Mouse (Mus musculus): ENCODE results near the gene Gpsm3. TPM values are rescaled to one million over a fixed set of nuclear protein-coding genes. Genes with fewer than 3 reads are reported as not detected.

Gene Gpsm3
- polyA plus RNA-seq, 1 experiment from 2014 or later: 9.3 TPM

DNA sequence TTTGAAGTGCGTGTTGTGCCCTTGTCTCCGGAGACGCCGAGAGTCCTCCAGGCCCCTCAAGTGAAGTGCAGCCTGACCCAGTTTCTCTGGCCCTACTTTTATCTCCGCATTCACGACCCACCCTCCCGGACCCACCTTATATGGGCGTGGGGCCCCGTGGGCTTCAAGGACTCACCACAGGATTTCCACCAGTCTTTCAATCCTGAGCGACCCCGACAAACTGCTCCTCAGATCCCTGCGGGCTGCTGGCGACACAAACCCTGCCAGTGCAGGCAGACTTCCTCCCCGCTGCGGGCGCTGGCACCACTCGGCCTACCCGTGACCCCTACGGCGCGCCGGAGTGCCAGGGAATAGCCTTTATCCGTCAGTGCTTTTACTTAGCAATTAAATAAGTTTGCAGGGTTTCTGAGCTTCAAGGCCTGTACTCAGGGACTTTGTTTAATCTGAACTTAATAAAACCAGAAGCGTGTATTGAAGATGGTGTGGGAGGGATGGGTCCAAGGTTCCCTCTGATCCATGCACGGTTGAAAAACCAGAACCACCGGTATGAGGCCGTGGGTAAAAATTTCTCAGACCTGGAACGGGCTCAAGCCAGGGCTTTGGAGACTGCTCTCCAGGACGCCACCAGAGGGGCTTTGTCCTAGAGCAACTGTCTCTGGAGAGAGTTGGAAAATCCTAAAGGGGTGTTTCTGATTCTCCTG lies 38.5 kb downstream of the Gpsm3 start, which contains the start of gene Ppt2:
Ppt2 (minus strand) TSS at position 568 of the 701 bp plus-strand sequence.
- H3K9ac ChIP-seq (ENCODE audit: low read length): peak within 1 kb of the TSS; percentile 91
- peak within 1 kb of the TSS; percentile 87 for H3K4me3 ChIP-seq (replicated peaks; ENCODE audit: low read length)
- ATAC-seq (ENCODE audit: insufficient read depth, low FRiP score): peak; percentile 12
- WGBS: 4% methylated on average over 29 of the region's 29 CpGs
- no peaks in the 10 kb centered on the region for H3K36me3 ChIP-seq (ENCODE audit: control insufficient read depth, insufficient read depth, low read length)
- H3K4me2 ChIP-seq (ENCODE audit: low read depth, low read length): peak within 1 kb of the TSS; percentile 70
- peaks cover 21% of the 10 kb centered on the region for H3K27me3 ChIP-seq (ENCODE audit: control insufficient read depth, insufficient read depth, low read length)
- H3K9me3 ChIP-seq (replicated peaks; ENCODE audit: control insufficient read depth, low read length): no peaks in the 10 kb centered on the region
- peak within 1 kb of the TSS; percentile 99 for H3K27ac ChIP-seq (ENCODE audit: low read length)
- peaks cover 46% of the 10 kb centered on the region for H3K4me1 ChIP-seq (ENCODE audit: control insufficient read depth, insufficient read depth, low read length)

DNA sequence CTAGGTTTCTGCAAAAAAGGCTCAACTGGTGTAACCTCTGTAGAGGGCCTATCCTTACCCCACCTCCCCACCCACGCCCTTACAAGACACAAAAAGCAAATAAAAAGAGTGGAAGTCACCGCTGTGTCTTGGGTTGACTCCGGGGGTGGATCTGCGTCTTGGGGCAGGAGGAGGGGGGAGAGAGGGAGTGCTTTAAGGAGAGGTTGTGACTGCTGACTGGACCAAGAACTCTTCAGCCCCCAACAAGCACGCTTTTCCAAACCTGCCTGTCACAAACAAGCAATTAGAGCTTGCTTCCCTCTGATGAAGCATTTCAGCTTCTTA lies 39.0 kb downstream of the Gpsm3 start:
- peak overlapping the region; percentile 99 for H3K27ac ChIP-seq (ENCODE audit: low read length)
- ATAC-seq (ENCODE audit: insufficient read depth, low FRiP score): no peak
- peaks cover 21% of the 10 kb centered on the region for H3K27me3 ChIP-seq (ENCODE audit: control insufficient read depth, insufficient read depth, low read length)
- WGBS: 22% methylated on average over 5 of the region's 5 CpGs
- H3K4me2 ChIP-seq (ENCODE audit: low read depth, low read length): peak overlapping the region; percentile 70
- peaks cover 46% of the 10 kb centered on the region for H3K4me1 ChIP-seq (ENCODE audit: control insufficient read depth, insufficient read depth, low read length)
- H3K9me3 ChIP-seq (replicated peaks; ENCODE audit: control insufficient read depth, low read length): no peaks in the 10 kb centered on the region
- H3K9ac ChIP-seq (ENCODE audit: low read length): peak overlapping the region; percentile 91
- H3K4me3 ChIP-seq (replicated peaks; ENCODE audit: low read length): peak overlapping the region; percentile 87
- H3K36me3 ChIP-seq (ENCODE audit: control insufficient read depth, insufficient read depth, low read length): no peaks in the 10 kb centered on the region

DNA sequence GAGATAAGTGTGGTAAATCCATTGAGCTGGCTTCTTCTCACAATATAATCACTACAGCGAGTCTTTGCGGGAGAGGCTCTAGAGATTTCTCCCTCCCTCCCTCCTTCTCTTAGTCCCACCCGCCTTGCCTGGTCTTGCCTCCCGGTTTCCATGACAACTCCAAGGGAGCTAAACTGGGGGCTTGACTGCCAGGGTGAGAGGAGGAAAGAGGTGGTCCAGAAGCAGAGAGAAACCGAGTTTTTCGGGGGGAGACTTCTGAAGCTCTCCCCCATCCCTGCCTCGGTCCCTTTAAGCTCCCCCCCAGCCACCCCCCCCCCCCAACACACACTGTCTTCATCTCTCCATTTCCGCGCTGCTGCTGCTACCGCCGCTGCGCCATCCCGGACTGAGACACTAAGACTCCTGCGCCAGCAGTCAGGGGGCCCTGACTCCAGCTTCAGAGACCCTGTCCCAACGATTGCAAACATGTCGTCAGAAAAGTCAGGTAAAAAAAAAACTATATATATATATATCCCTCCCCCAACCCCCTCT lies 39.7 kb downstream of the Gpsm3 start, which contains the start of gene Prrt1:
Prrt1 (plus strand) TSS at position 313 of the 531 bp plus-strand sequence.
- Histone ChIP-seq H3K4me2 (ENCODE audit: low read depth, low read length) (peak within 1 kb of the TSS; percentile 70), H3K9ac (ENCODE audit: low read length) (peak within 1 kb of the TSS; percentile 91), H3K4me3 (replicated peaks; ENCODE audit: low read length) (peak within 1 kb of the TSS; percentile 87), H3K9me3 (replicated peaks; ENCODE audit: control insufficient read depth, low read length) (no peaks in the 10 kb centered on the region), H3K36me3 (ENCODE audit: control insufficient read depth, insufficient read depth, low read length) (no peaks in the 10 kb centered on the region), H3K27me3 (ENCODE audit: control insufficient read depth, insufficient read depth, low read length) (peaks cover 25% of the 10 kb centered on the region), H3K27ac (ENCODE audit: low read length) (peak within 1 kb of the TSS; percentile 99), H3K4me1 (ENCODE audit: control insufficient read depth, insufficient read depth, low read length) (peaks cover 46% of the 10 kb centered on the region)
- ATAC-seq (ENCODE audit: insufficient read depth, low FRiP score): no peak
- WGBS: 2% methylated on average over 16 of the region's 16 CpGs

DNA sequence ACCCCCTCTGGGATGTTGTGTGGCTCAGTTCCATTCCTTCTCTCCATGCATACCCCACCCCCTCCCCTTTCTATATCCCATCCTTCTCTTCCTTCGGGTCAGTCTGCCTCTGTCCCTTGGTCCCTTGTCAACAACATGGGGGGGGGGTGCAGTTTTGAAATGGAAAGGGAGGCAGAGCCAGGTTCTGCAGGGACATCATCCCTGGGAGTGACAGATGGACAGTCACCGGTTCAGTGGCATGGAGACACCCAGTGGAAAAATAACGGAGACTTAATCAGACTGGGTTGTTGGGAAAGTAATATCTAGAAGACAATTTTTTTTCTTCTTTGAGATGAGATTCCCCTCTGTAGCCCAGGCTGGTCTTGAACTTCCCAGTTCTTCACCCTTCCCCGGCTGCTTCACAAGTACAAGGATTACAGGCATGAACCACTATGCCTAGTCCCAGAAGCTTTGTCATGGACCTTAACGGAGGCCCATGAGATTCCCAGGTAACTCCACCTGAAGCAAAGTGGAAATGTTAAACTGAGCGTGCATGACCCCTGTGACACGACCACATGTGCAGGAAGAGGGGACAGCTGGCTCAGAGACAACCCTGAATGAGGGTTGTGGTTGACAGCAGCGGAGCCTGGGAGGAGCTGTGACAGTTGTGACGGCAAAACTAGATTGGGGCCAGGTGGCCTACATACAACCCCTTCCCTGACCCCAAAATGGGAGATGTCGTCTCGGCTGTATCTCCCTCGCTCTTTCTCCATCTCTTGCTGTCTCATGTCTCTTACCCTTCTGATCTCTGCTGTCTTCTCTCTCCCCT lies 40.4 kb downstream of the Gpsm3 start:
- peak overlapping the region; percentile 70 for H3K4me2 ChIP-seq (ENCODE audit: low read depth, low read length)
- peaks cover 46% of the 10 kb centered on the region for H3K4me1 ChIP-seq (ENCODE audit: control insufficient read depth, insufficient read depth, low read length)
- H3K36me3 ChIP-seq (ENCODE audit: control insufficient read depth, insufficient read depth, low read length): no peaks in the 10 kb centered on the region
- no peak for ATAC-seq (ENCODE audit: insufficient read depth, low FRiP score)
- peaks cover 25% of the 10 kb centered on the region for H3K27me3 ChIP-seq (ENCODE audit: control insufficient read depth, insufficient read depth, low read length)
- no peaks in the 10 kb centered on the region for H3K9me3 ChIP-seq (replicated peaks; ENCODE audit: control insufficient read depth, low read length)
- H3K9ac ChIP-seq (ENCODE audit: low read length): peak overlapping the region; percentile 55; the same call in 1 of the 2 replicates
- no peak overlapping the region for H3K27ac ChIP-seq (ENCODE audit: low read length)
- WGBS: 28% methylated on average over 12 of the region's 12 CpGs
- peak overlapping the region; percentile 30 for H3K4me3 ChIP-seq (replicated peaks; ENCODE audit: low read length)

- Histone ChIP-seq H3K4me3 (replicated peaks; ENCODE audit: low read length) (peak overlapping the region; percentile 48), H3K9me3 (replicated peaks; ENCODE audit: control insufficient read depth, low read length) (no peaks in the 10 kb centered on the region), H3K27me3 (ENCODE audit: control insufficient read depth, insufficient read depth, low read length) (peaks cover 25% of the 10 kb centered on the region), H3K4me1 (ENCODE audit: control insufficient read depth, insufficient read depth, low read length) (peaks cover 46% of the 10 kb centered on the region), H3K4me2 (ENCODE audit: low read depth, low read length) (peak overlapping the region; percentile 51), H3K36me3 (ENCODE audit: control insufficient read depth, insufficient read depth, low read length) (no peaks in the 10 kb centered on the region), H3K9ac (ENCODE audit: low read length) (peak overlapping the region; percentile 55), H3K27ac (ENCODE audit: low read length) (no peak overlapping the region)
- ATAC-seq (ENCODE audit: insufficient read depth, low FRiP score): no peak
- WGBS: 3% methylated on average over 48 of the region's 48 CpGs
Measured at GRCm38 (mm10) chr17:34630761-34631301, 41.2 kb downstream of the Gpsm3 start.

DNA sequence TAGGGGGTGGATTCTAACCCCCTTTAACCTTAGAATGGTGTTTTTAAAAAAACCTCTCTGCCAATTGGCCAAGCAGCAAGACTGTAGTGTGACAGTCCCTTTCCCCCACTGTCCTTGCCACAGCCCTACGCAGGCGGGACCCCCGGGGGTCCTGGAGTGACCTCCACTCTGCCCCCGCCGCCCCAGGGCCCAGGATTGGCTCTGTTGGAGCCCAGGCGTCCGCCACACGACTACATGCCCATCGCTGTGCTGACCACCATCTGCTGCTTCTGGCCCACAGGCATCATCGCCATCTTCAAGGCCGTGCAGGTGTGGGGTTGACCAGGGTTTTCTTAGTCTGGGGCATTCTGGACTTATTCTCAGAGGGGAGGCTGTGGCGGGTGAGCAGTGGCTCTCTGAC lies 42.0 kb downstream of the Gpsm3 start:
- no peak for ATAC-seq (ENCODE audit: insufficient read depth, low FRiP score)
- Histone ChIP-seq H3K9me3 (replicated peaks; ENCODE audit: control insufficient read depth, low read length) (no peaks in the 10 kb centered on the region), H3K36me3 (ENCODE audit: control insufficient read depth, insufficient read depth, low read length) (no peaks in the 10 kb centered on the region), H3K27me3 (ENCODE audit: control insufficient read depth, insufficient read depth, low read length) (peaks cover 25% of the 10 kb centered on the region), H3K4me3 (replicated peaks; ENCODE audit: low read length) (peak overlapping the region; percentile 48), H3K9ac (ENCODE audit: low read length) (peak overlapping the region; percentile 65), H3K4me1 (ENCODE audit: control insufficient read depth, insufficient read depth, low read length) (peaks cover 39% of the 10 kb centered on the region), H3K27ac (ENCODE audit: low read length) (0 out of 2 replicates have a peak overlapping the region, but pooled peaks have one; percentile 62), H3K4me2 (ENCODE audit: low read depth, low read length) (peak overlapping the region; percentile 70)
- WGBS: 11% methylated on average over 12 of the region's 12 CpGs

- Histone ChIP-seq H3K27me3 (ENCODE audit: control insufficient read depth, insufficient read depth, low read length) (peaks cover 25% of the 10 kb centered on the region), H3K4me2 (ENCODE audit: low read depth, low read length) (peak overlapping the region; percentile 70), H3K9ac (ENCODE audit: low read length) (peak overlapping the region; percentile 65), H3K4me1 (ENCODE audit: control insufficient read depth, insufficient read depth, low read length) (peaks cover 39% of the 10 kb centered on the region), H3K36me3 (ENCODE audit: control insufficient read depth, insufficient read depth, low read length) (no peaks in the 10 kb centered on the region), H3K9me3 (replicated peaks; ENCODE audit: control insufficient read depth, low read length) (no peaks in the 10 kb centered on the region), H3K27ac (ENCODE audit: low read length) (peak overlapping the region; percentile 73), H3K4me3 (replicated peaks; ENCODE audit: low read length) (peak overlapping the region; percentile 48)
- WGBS: 2% methylated on average over 26 of the region's 26 CpGs
- peak; percentile 61 for ATAC-seq (ENCODE audit: insufficient read depth, low FRiP score)
Measured at GRCm38 (mm10) chr17:34632261-34632691, 42.7 kb downstream of the Gpsm3 start.

DNA sequence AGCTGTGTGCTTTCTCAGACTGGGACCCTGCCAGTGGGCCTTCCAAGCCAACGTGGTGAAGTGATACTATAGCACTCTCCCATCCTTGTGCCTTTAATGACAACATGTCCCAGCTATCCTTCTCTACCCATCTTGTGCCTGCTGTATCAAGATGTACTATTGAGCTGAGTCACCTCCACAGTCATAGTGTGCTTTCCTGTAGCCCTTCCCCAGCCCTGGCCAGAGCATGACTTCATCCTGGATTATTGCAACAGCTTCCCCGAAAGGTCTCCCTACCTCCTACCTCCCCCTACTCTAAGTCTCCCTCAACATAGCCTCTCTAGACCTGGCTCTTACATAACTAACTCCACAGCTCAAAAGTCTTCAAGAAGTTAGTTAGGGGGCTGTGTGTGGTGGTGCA lies 46.1 kb downstream of the Gpsm3 start:
- Histone ChIP-seq H3K36me3 (ENCODE audit: control insufficient read depth, insufficient read depth, low read length) (no peaks in the 10 kb centered on the region), H3K4me3 (replicated peaks; ENCODE audit: low read length) (no peak overlapping the region), H3K27ac (ENCODE audit: low read length) (no peak overlapping the region), H3K9me3 (replicated peaks; ENCODE audit: control insufficient read depth, low read length) (no peaks in the 10 kb centered on the region), H3K9ac (ENCODE audit: low read length) (no peak overlapping the region), H3K27me3 (ENCODE audit: control insufficient read depth, insufficient read depth, low read length) (peaks cover 15% of the 10 kb centered on the region; the same call in 1 of the 2 replicates), H3K4me2 (ENCODE audit: low read depth, low read length) (no peak overlapping the region), H3K4me1 (ENCODE audit: control insufficient read depth, insufficient read depth, low read length) (peaks cover 20% of the 10 kb centered on the region)
- 58% methylated on average over 2 of the region's 2 CpGs for WGBS
- no peak for ATAC-seq (ENCODE audit: insufficient read depth, low FRiP score)

Measured in stomach, embryonic 16.5 days (tissue).